Mouse (Mus musculus) hindbrain, embryonic 11.5 days (tissue): Measurements from ENCODE around the gene Mrpl43. TPM values are rescaled to one million over a fixed set of nuclear protein-coding genes. Genes with fewer than 3 reads are reported as not detected.
A peak's percentile ranks its signal among the peaks of the same experiment; 100 is the strongest.

Source experiments
- ATAC-seq: fragments of 200-750 bp; cut with Nextera tagmentation; 2 replicates; pipeline ENCODE4 v1.8.0; 2017; ENCODE audit warnings: mild to moderate bottlenecking, moderate TSS enrichment, moderate library complexity; ENCODE audit not compliant: low FRiP score
- DNase-seq: peaks from one replicate; pipeline ENCODE4 v3.0.0-alpha.2; 2015; ENCODE audit warnings: low spot score
- H3K27ac ChIP-seq: fragments of 300-500 bp; sonication (generic); 2 replicates; pipeline ENCODE4 v1.5.1; 2014; ENCODE audit warnings: mild to moderate bottlenecking, low read depth, low read length
- H3K27me3 ChIP-seq: fragments of 300-500 bp; sonication (generic); 2 replicates; pipeline ENCODE4 v1.6.1; 2014; ENCODE audit warnings: mild to moderate bottlenecking, low read length, moderate library complexity, mixed read lengths; ENCODE audit not compliant: control insufficient read depth, insufficient read depth
- H3K36me3 ChIP-seq: fragments of 300-500 bp; sonication (generic); 2 replicates; pipeline ENCODE4 v1.6.1; 2014; ENCODE audit warnings: mild to moderate bottlenecking, low read length, moderate library complexity, mixed read lengths; ENCODE audit not compliant: control insufficient read depth, insufficient read depth
- H3K4me1 ChIP-seq: fragments of 300-500 bp; sonication (generic); replicated peaks from 2 replicates; pipeline ENCODE4 v1.6.1; 2014; ENCODE audit warnings: low read length, mixed read lengths; ENCODE audit not compliant: control insufficient read depth, insufficient read depth
- H3K4me2 ChIP-seq: fragments of 300-500 bp; sonication (generic); replicated peaks from 2 replicates; pipeline ENCODE4 v1.6.1; 2014; ENCODE audit warnings: mild to moderate bottlenecking, low read depth, low read length
- H3K4me3 ChIP-seq: fragments of 300-500 bp; sonication (generic); 2 replicates; pipeline ENCODE4 v1.5.1; 2014; ENCODE audit warnings: low read depth, low read length
- H3K9ac ChIP-seq: fragments of 300-500 bp; sonication (generic); 2 replicates; pipeline ENCODE4 v1.6.1; 2014; ENCODE audit warnings: low read depth, low read length
- H3K9me3 ChIP-seq: fragments of 300-500 bp; sonication (generic); 2 replicates; pipeline ENCODE4 v1.6.1; 2016; ENCODE audit warnings: low read length; ENCODE audit not compliant: control insufficient read depth
- WGBS: fragments of 180-500 bp; shearing (Covaris S2); extraction: QIAGEN DNeasy Blood & Tissue Kit; methylation state at CpG from one replicate; pipeline ENCODE4 v1.1.7; 2014; 5-methylcytosine and 5-hydroxymethylcytosine counted together
- polyA plus RNA-seq: library from polyadenylated mRNA; unstranded; fragments of >200 nt; fragmentation: Nextera tagmentation; extraction: Ambion mirVana; gene quantifications from 2 replicates; pipeline ENCODE4 v1.2.1, GENCODE M21; 2014

Mrpl43 gene
- polyA plus RNA-seq, 1 experiment from 2014 or later: 75.0 TPM

- 81% methylated on average over 20 of the region's 20 CpGs for WGBS
- Histone ChIP-seq H3K9ac (no peak overlapping the region), H3K4me2 (no peak overlapping the region), H3K36me3 (peaks cover 30% of the 10 kb centered on the region), H3K4me3 (no peak overlapping the region), H3K9me3 (no peaks in the 10 kb centered on the region), H3K4me1 (peaks cover 6% of the 10 kb centered on the region), H3K27ac (no peak overlapping the region), H3K27me3 (no peaks in the 10 kb centered on the region)
- ATAC-seq (no peak), DNase-seq (no peak)
Observed at GRCm38 (mm10) chr19:45024775-45025174, 18.5 kb upstream of the Mrpl43 start.

DNA sequence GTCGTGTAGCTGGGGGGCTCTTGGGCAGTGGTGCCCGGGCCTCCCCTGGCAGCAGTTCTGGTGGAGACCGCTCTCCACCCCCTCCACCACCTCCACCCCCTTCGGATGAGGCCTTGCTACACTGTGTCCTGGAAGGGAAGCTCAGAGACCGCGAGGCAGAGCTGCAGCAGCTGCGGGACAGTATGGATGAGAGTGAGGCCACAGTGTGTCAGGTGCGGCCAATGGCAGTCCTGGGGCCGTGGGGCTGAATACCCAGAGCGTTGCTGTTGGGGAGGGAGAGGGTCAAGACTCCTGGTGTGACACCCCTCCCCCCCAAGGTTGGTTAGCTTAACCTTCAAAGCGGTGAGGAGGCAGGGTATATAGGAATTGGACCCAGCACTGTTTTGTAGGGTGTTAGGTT, 17.8 kb upstream of the Mrpl43 start:
- Histone ChIP-seq H3K9me3 (no peaks in the 10 kb centered on the region), H3K4me3 (no peak overlapping the region), H3K4me2 (no peak overlapping the region), H3K4me1 (peaks cover 6% of the 10 kb centered on the region), H3K27me3 (no peaks in the 10 kb centered on the region), H3K36me3 (peaks cover 30% of the 10 kb centered on the region), H3K27ac (no peak overlapping the region), H3K9ac (no peak overlapping the region)
- WGBS: 86% methylated on average over 11 of the region's 11 CpGs
- DNase-seq (no peak), ATAC-seq (0 out of 2 replicates have a peak, but pooled peaks have one; percentile 28)

DNA sequence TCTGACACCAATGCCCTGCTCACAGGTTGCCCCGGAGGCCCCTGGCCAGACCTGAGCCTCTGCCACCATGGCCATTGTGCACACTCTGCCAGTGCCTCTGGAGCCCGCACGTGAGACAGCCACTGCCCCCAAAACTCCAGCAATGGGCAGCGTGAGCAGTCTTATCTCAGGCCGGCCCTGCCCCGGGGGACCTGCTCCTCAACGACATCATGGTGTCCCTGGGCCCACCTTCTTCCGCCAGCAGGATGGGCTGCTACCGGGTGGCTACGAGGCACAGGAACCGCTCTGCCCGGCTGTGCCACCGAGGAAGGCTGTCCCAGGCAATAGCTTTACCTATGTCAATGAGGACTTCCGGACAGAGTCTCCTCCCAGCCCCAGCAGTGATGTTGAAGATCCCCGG, 15.1 kb upstream of the Mrpl43 start:
- H3K9me3 ChIP-seq: no peaks in the 10 kb centered on the region
- no peak overlapping the region for H3K4me3 ChIP-seq
- H3K4me1 ChIP-seq: peaks cover 11% of the 10 kb centered on the region
- no peak for DNase-seq
- H3K27me3 ChIP-seq: no peaks in the 10 kb centered on the region
- peaks cover 22% of the 10 kb centered on the region for H3K36me3 ChIP-seq
- H3K4me2 ChIP-seq: no peak overlapping the region
- WGBS: 91% methylated on average over 15 of the region's 15 CpGs
- H3K27ac ChIP-seq: no peak overlapping the region
- no peak overlapping the region for H3K9ac ChIP-seq
- ATAC-seq: no peak

- Histone ChIP-seq H3K9me3 (no peaks in the 10 kb centered on the region), H3K36me3 (peaks cover 18% of the 10 kb centered on the region)
Observed at GRCm38 (mm10) chr19:45020348-45020747, 14.1 kb upstream of the Mrpl43 start.

DNA sequence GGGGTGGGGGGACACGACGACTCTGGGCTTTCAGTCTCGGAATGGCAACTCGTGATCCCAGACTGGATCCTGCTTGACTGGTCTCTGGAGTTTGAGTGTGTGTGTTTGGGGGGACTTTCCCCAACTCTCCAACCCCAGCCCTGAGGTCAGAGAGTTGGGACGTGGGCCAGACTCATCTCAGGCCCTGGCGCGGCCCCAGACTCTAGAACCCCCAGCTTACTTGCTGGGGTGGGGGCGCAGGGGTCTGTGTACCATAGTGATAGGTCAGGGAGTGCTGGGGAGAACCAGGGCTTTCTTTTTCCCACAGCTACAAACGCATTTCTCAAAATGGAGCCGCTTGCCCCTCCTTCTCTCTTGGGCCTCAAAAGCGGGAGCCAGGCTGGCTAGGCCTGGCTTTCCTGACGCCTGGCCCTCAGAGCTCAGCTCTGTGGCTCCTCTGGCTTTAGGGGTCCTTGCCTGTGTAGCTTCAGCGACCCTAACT, 12.1 kb upstream of the Mrpl43 start:
- H3K27me3 ChIP-seq: no peaks in the 10 kb centered on the region
- H3K36me3 ChIP-seq: peaks cover 8% of the 10 kb centered on the region; the same call in 1 of the 2 replicates
- H3K27ac ChIP-seq: peak overlapping the region; percentile 97
- peaks cover 16% of the 10 kb centered on the region for H3K4me1 ChIP-seq
- peak; percentile 58 for DNase-seq
- peak; percentile 3; the same call in 1 of the 2 replicates for ATAC-seq
- WGBS: under 1% methylated on average over 13 of the region's 13 CpGs
- H3K4me2 ChIP-seq: peak overlapping the region; percentile 71
- no peaks in the 10 kb centered on the region for H3K9me3 ChIP-seq
- peak overlapping the region; percentile 69 for H3K4me3 ChIP-seq
- H3K9ac ChIP-seq: peak overlapping the region; percentile 91

More at GRCm38 (mm10) chr19:45020348-45020747, 14.1 kb upstream of the Mrpl43 start:
- peaks cover 13% of the 10 kb centered on the region for H3K4me1 ChIP-seq
- no peaks in the 10 kb centered on the region for H3K27me3 ChIP-seq
- no peak for ATAC-seq
- 75% methylated on average over 6 of the region's 6 CpGs for WGBS
- no peak for DNase-seq
- H3K27ac ChIP-seq: no peak overlapping the region
- no peak overlapping the region for H3K4me3 ChIP-seq
- H3K4me2 ChIP-seq: no peak overlapping the region
- H3K9ac ChIP-seq: no peak overlapping the region

- Histone ChIP-seq H3K27me3 (no peaks in the 10 kb centered on the region), H3K9ac (peak overlapping the region; percentile 91), H3K36me3 (0 out of 2 replicates have a peak, but pooled peaks cover 7% of the 10 kb centered on the region), H3K4me2 (peak overlapping the region; percentile 71), H3K27ac (peak overlapping the region; percentile 97), H3K4me1 (peaks cover 16% of the 10 kb centered on the region), H3K4me3 (peak overlapping the region; percentile 69), H3K9me3 (no peaks in the 10 kb centered on the region)
- 0% methylated on average over 28 of the region's 48 CpGs for WGBS
- DNase-seq: peak; percentile 89
- peak; percentile 69 for ATAC-seq
Observed at GRCm38 (mm10) chr19:45017909-45018308, 11.7 kb upstream of the Mrpl43 start.

GRCm38 (mm10) chr19:45017216-45017771, 11.1 kb upstream of the Mrpl43 start:
- Histone ChIP-seq H3K9ac (peak overlapping the region; percentile 91), H3K4me2 (peak overlapping the region; percentile 71), H3K4me3 (peak overlapping the region; percentile 69), H3K27ac (peak overlapping the region; percentile 97), H3K9me3 (no peaks in the 10 kb centered on the region), H3K4me1 (peaks cover 16% of the 10 kb centered on the region), H3K36me3 (0 out of 2 replicates have a peak, but pooled peaks cover 4% of the 10 kb centered on the region), H3K27me3 (no peaks in the 10 kb centered on the region)
- ATAC-seq (peak; percentile 80), DNase-seq (peak; percentile 89)
- WGBS: 0% methylated on average over 26 of the region's 27 CpGs

DNA sequence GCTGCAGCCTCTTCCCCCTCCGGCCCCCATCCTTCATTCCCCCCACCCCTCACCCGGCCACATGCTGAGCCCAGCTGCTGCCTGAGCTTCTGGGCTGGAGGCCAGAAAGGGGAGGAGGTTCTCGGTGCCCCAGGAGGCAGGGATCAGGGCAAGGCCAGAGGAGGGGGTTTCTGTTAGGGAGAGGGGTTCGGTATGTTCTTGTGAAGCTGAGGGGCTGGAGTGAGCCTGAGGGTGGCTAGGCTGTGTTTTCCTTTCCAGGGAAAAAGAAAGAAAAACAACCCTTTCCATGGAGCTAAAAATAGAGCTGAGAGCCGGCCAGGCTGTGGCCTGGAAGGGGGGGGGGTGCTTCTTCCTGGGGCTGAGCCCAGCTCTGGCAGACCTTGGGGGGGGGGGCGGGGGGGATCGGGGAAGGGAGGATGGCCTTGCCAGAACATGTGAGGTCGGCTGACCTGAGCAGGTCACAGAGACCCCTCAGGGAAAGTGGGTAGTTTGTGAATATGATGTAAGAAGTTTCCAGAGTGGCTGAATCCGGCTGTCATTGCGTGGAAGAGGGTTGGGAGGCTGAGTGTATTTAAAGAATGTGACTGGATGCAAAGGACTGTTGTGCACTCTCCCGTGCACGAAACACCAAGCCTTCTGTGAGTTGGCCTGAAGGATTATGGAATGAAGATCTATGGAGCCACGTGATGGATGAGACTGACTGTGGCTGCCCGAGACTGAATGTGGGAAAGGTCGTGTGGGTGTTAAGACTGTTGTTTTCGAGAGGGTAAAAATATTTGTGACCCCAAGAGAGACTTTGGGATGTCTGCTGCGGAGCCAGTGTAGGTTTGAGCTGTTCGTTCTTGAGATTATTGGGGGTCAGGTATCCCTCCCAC, 10.3 kb upstream of the Mrpl43 start:
- 0 out of 2 replicates have a peak, but pooled peaks cover 3% of the 10 kb centered on the region for H3K36me3 ChIP-seq
- peak overlapping the region; percentile 91 for H3K9ac ChIP-seq

More for the DNA sequence above, 10.3 kb upstream of the Mrpl43 start:
- Histone ChIP-seq H3K4me2 (peak overlapping the region; percentile 71), H3K9me3 (no peaks in the 10 kb centered on the region), H3K4me1 (peaks cover 14% of the 10 kb centered on the region), H3K27ac (peak overlapping the region; percentile 97), H3K4me3 (peak overlapping the region; percentile 69), H3K27me3 (no peaks in the 10 kb centered on the region)
- WGBS: under 1% methylated on average over 17 of the region's 18 CpGs
- DNase-seq: peak; percentile 73
- peak; percentile 31 for ATAC-seq
